Mouse (Mus musculus): ENCODE results near the gene Mthfd1l.

GRCm38 (mm10) chr10:4181953-4182352 is 209.0 kb downstream of the Mthfd1l start:
- TF ChIP-seq CTCF (IDR thresholded peaks at IDR 0.05; ENCODE audit: control insufficient read depth, insufficient read depth, low read length): no peak
- no peak for TF ChIP-seq POLR2A (IDR thresholded peaks at IDR 0.05; ENCODE audit: borderline replicate concordance, control insufficient read depth, low read depth, low read length)
